Mouse (Mus musculus) adrenal gland, adult 18-20 months (tissue): ENCODE measurements around the gene Lcn4. TPM values are rescaled to one million over a fixed set of nuclear protein-coding genes. Genes with fewer than 3 reads are reported as not detected.

Source experiments
- DNase-seq, 2 experiments: peaks; one replicate each; pipeline ENCODE4 v3.0.0; 2021 to 2022; ENCODE audit warnings: low spot score in 2 of 2
- long read RNA-seq, 2 experiments: library from polyadenylated mRNA; stranded (forward); transcript quantifications; one replicate each; pipeline ENCODE4 v2.0.0; 2021
- total RNA-seq, 2 experiments: library from RNA; stranded (reverse); gene quantifications; 1 replicate in 1 of 2; 2 replicates in 1 of 2; pipeline ENCODE4 v1.2.3; 2021

Lcn4 gene
- total RNA-seq: not detected
- long read RNA-seq, experiment 1: 0 reads
- long read RNA-seq, experiment 2: 0 reads

- no peak for DNase-seq
Measured at GRCm38 (mm10) chr2:26671182-26671581, at the start of gene Lcn4. Gene Lcn4 (minus strand): TSS chr2:26671282.

DNA sequence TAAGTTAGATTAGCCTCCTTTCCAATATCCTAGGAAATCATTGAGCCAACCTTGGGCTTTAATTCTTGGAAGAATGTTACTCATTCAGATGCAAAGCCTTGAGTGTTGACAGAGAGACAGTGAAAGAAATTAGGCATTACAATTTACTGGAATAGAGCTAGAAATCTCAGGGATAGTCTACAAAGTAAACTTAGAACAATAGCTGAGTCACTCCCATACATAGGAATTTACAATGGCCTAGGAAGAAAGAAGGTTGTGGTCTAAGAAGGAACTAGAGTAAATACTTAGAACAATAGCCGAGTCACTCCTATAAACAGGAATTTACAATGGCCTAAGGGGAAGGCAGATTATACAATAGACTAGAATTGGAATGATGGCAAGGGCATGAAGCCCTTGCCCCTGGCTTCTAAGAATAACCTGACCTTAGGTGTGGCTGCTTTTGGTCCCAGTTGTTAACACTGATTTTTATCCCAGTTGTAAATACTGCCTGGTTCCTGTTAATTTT, 15.1 kb upstream of the Lcn4 start:
- DNase-seq: no peak

DNA sequence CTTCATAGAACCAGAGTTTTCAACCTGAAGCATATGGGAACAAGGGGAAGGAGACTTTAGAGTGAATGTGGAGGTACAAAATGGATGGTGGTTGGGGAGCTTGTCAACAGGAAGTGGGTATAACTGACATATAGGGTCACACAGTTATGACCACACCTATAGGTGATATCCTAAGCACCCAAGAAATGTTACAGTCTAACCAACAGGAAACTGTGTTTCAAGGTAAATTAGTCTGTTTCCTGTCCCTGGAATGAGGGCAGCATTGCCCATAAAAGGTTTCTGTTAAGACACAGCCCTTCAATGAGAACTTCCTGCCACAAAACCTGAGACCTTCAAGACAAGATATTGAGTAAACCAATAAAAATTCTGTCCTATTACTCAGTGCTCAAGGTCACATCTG, 2.3 kb downstream of the Lcn4 start:
- DNase-seq: no peak

DNA sequence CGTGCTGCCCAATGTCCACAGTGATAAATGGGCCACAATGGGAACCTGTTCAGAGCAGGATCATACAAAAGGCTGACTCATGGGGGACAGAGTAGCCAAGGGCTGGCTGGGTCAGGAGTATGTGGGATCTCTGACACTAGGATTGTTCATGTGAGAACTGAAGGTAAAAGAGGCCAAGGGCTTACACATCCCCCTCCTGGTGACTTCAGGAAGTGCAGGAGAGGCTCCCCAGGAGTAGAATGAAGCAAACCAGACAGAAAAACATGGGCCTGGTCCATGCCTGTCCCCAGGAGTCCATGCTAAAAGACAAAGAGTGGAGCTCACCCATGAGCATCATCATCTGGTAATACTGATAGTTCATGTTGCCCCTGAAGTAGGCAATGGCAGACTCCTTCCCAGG, 7.5 kb downstream of the Lcn4 start:
- DNase-seq: peak; percentile 44 to 54

DNA sequence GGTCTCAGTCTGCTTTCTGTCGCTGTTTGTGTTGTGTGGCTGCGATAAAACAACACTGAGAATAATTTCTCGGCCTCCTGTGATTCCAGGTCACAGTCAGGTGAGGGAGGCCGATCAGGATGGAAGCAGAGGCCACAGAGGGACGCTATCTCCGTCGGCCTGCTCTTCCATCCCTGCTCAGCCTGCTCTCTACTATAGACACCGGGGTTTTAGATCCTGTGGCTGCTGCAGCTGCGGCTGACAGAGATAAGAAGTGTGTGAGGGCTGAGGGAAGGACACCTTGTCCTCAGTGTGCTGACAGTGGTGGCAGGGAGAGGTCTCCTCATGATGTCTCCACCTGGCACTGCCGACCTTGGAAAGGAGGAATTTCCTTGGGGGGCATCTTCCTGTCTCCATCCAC, 8.0 kb downstream of the Lcn4 start:
- DNase-seq: no peak

GRCm38 (mm10) chr2:26662509-26662882, 8.6 kb downstream of the Lcn4 start:
- no peak for DNase-seq

- no peak for DNase-seq
Measured at GRCm38 (mm10) chr2:26661768-26662508, 9.1 kb downstream of the Lcn4 start.

- DNase-seq: no peak
Measured at GRCm38 (mm10) chr2:26661143-26661752, 9.8 kb downstream of the Lcn4 start.

DNA sequence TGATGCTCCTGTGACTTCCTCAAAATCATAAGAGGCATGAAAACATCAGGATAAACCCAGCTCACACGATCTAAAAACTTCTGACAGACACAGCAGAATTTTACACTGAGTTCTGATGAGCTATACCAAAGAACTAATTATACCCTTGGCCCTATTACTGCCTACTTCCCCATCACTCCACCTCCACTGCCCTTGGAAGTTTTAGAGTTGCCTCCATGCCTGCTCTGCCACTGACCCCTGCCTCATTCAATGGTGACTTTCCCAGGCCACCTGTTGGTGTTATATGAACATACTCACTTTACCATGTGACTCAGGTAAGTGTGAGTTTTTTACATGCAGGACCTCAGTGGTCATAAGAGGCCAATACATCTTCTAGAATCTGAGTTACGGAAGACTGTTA, 13.7 kb downstream of the Lcn4 start:
- no peak for DNase-seq

GRCm38 (mm10) chr2:26654687-26655086, 16.4 kb downstream of the Lcn4 start:
- DNase-seq: no peak

GRCm38 (mm10) chr2:26646643-26647293, 24.3 kb downstream of the Lcn4 start:
- DNase-seq: peak; percentile 44 to 50

- no peak for DNase-seq
Measured at GRCm38 (mm10) chr2:26643942-26644341, 27.1 kb downstream of the Lcn4 start.

DNA sequence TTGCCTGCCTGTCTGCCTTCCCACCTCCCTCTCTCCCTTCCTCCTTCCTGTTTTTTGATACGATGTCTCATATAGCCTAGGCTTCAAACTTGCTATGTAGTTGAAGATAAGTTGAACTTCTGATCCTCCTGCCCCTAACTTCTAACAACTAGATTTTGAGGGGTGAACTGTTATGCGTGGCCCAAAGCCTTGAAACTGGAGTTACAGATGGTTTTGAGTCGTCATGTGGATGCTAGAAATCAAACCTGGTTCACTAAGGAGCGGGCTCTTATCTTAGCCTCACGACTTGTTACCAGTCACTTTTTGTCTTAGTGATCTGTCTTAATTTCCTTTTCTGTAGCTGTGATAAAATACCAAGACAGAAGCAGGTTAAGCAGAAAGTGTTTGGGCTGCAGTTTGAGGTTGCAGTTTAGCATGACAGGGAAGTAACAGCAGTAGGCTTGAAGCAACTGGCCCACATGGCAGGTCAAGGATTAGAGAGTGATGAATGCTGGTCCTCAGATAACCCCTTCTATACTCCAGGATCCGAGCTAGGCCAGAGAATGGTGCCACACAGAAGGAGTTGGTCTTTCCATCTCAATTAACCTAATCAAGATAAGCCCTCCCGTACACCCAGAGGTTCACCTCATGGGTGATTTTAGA, 30.0 kb downstream of the Lcn4 start:
- no peak for DNase-seq

- DNase-seq: peak; percentile 99
Measured at GRCm38 (mm10) chr2:26639838-26640830, 30.9 kb downstream of the Lcn4 start.

DNA sequence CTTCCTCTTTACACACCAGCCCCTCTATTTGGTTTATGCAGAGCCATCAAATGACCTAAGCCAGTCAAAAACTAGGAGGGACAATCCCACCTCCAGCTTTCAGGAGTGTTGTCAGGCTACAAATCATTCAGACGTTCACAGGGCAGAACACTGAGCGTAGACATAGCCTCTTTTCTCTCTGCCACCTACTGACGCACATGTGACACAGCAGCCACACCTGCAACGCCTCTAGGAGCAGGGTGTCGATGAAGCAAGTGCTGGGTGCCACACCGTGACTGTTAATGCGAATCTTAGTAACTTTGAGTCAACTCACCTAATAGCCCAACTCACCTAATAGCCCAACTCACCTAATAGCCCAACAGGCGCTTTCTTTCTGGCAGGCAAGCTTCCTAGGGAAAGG, 32.0 kb downstream of the Lcn4 start:
- no peak for DNase-seq

DNA sequence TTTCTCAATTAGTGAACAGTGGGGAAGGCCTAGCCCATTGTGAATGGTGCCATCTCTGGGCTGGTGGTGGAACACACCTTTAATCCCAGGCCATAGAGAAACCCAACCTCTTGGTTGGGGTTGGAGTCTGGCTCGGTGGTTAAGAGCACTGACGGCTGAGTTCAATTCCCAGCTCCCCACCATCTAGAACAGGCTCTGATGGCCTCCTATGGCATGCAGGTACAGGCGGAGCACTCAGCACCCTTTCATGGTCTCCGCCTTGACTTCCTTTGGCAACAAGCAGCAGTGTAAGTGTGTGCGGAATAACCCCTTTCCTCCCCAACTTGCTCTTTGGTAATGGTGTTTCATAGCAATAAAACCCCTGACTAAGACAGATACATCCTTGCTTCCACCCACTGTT, 32.5 kb downstream of the Lcn4 start:
- DNase-seq: no peak

GRCm38 (mm10) chr2:26638039-26638438, 33.0 kb downstream of the Lcn4 start:
- no peak for DNase-seq

DNA sequence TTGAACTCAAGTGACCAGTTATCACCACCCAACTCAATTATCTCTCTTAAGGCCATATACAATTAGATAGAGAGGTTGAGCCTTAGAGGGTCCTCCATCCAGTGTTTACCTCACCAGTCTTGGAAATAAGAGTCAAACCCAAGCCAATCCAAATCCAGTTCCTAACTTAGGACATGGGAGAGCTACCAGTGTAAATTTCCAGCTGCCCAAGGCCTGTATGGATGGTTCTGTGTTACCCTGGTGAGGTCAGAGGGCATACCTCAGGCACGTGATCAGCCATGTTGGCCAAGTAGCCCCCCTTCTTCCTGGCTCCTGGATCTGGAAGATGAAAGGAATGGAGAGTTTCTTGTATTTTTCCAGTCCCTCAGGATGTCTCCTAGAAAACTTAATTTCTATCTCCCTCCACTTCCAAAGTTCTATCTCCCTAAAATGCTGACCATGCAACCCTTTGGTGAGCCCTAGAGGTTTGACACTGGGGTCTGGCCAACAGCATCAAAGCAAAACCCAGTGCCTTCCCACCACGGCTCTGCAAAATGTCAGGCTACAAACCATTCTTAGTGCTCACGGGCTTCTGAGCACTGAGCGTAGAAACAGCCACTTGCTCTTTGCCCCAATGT, 33.7 kb downstream of the Lcn4 start:
- no peak for DNase-seq

DNA sequence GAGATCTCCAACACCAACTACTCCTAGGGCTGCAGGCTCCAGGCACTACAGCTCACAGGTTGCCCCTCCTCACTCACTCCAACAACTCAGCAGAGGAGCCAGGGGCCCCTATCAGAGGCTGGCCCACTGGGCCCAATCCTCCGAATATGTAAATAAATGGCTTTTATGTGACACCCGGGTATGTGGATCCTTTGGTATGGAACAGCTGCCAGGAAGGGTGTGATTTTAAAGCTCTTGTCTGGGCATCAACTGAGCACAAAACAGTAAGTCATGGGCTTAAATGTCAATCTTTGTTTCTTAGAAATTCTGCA, 34.8 kb downstream of the Lcn4 start:
- DNase-seq: no peak
